Mouse (Mus musculus) MEL (cell line): ENCODE data around the gene Pigx. TPM values are rescaled to one million over a fixed set of nuclear protein-coding genes. Genes with fewer than 3 reads are reported as not detected.

Experiments
- DNase-seq: peaks from one replicate; pipeline ENCODE4 v3.0.0; 2011; ENCODE audit warnings: low read depth, low spot score
- H3K27ac ChIP-seq: 2 replicates; pipeline ENCODE4 v1.5.1; 2012; ENCODE audit warnings: low read depth, mild to moderate bottlenecking, control low read depth, low read length, moderate library complexity; ENCODE audit not compliant: control insufficient read depth
- H3K27me3 ChIP-seq, 2 experiments: fragments of 150-350 bp in 1 of 2; sonication (generic) in 1 of 2; 2 replicates each; pipeline ENCODE4 v1.6.1; 2012; ENCODE audit warnings: low read length in 2 of 2, mild to moderate bottlenecking in 2 of 2, improper control_type of control experiment in 1 of 2, moderate library complexity in 1 of 2; ENCODE audit not compliant: insufficient read depth in 2 of 2, control insufficient read depth in 1 of 2
- H3K36me3 ChIP-seq, 2 experiments: 2 replicates each; pipeline ENCODE4 v1.6.1; 2012 to 2014; ENCODE audit warnings: low read length in 2 of 2, improper control_type of control experiment in 1 of 2, inconsistent platforms in 1 of 2, mild to moderate bottlenecking in 1 of 2; ENCODE audit not compliant: insufficient read depth in 2 of 2, control insufficient read depth in 1 of 2
- H3K4me1 ChIP-seq, 2 experiments: fragments of 150-350 bp in 1 of 2; sonication (generic) in 1 of 2; 2 replicates each; pipeline ENCODE4 v1.6.1; 2012; ENCODE audit warnings: low read length in 2 of 2, improper control_type of control experiment in 1 of 2, mild to moderate bottlenecking in 1 of 2; ENCODE audit not compliant: insufficient read depth in 2 of 2, control insufficient read depth in 1 of 2
- H3K4me3 ChIP-seq, 2 experiments: fragments of 150-350 bp in 1 of 2; sonication (generic) in 1 of 2; 2 replicates each; pipeline ENCODE4 v1.5.1; 2012; ENCODE audit warnings: low read depth in 2 of 2, low read length in 2 of 2, mild to moderate bottlenecking in 2 of 2, moderate library complexity in 2 of 2, control low read depth in 1 of 2, improper control_type of control experiment in 1 of 2; ENCODE audit not compliant: control insufficient read depth in 1 of 2, insufficient read depth in 1 of 2
- H3K79me2 ChIP-seq: 2 replicates; pipeline ENCODE4 v1.6.1; 2012; ENCODE audit warnings: mild to moderate bottlenecking, low read length, moderate library complexity; ENCODE audit not compliant: control insufficient read depth, poor library complexity, insufficient read depth
- H3K9ac ChIP-seq: 2 replicates; pipeline ENCODE4 v1.6.1; 2012; ENCODE audit warnings: low read depth, mild to moderate bottlenecking, control low read depth, low read length, moderate library complexity; ENCODE audit not compliant: control insufficient read depth, poor library complexity, severe bottlenecking
- H3K9me3 ChIP-seq: fragments of 150-350 bp; sonication (generic); replicated peaks from 2 replicates; pipeline ENCODE4 v1.6.1; 2012; ENCODE audit warnings: mild to moderate bottlenecking, low read length, improper control_type of control experiment, moderate library complexity; ENCODE audit not compliant: insufficient read depth
- BHLHE40 ChIP-seq: IDR thresholded peaks from 2 replicates; pipeline ENCODE4 v1.6.1; 2012; ENCODE audit warnings: low read depth, mild to moderate bottlenecking, inconsistent platforms, low read length, improper control_type of control experiment, borderline replicate concordance
- CHD2 ChIP-seq: IDR thresholded peaks from 2 replicates; pipeline ENCODE4 v1.6.1; 2011; ENCODE audit warnings: low read length, improper control_type of control experiment
- E2F4 ChIP-seq: IDR thresholded peaks from 2 replicates; pipeline ENCODE4 v1.6.1; 2011; ENCODE audit warnings: low read depth, low read length, improper control_type of control experiment, borderline replicate concordance
- ETS1 ChIP-seq: IDR thresholded peaks from 2 replicates; pipeline ENCODE4 v1.6.1; 2012; ENCODE audit warnings: low read depth, mild to moderate bottlenecking, inconsistent platforms, low read length, improper control_type of control experiment, moderate library complexity
- KAT2A ChIP-seq: conservative IDR thresholded peaks from 2 replicates; pipeline ENCODE4 v1.6.1; 2012; ENCODE audit warnings: low read depth, low read length, improper control_type of control experiment, inconsistent platforms
- MAFK ChIP-seq: IDR thresholded peaks from 2 replicates; pipeline ENCODE4 v1.6.1; 2011; ENCODE audit warnings: low read depth, mild to moderate bottlenecking, low read length, improper control_type of control experiment, borderline replicate concordance
- MXI1 ChIP-seq: IDR thresholded peaks from 2 replicates; pipeline ENCODE4 v1.6.1; 2011; ENCODE audit warnings: mild to moderate bottlenecking, low read depth, low read length, improper control_type of control experiment
- NRF1 ChIP-seq: IDR thresholded peaks from 2 replicates; pipeline ENCODE4 v1.6.1; 2014; ENCODE audit warnings: low read depth, mild to moderate bottlenecking, inconsistent platforms, low read length, improper control_type of control experiment, moderate library complexity; ENCODE audit not compliant: poor library complexity, insufficient read depth, severe bottlenecking
- POLR2AphosphoS2 ChIP-seq: IDR thresholded peaks from 2 replicates; pipeline ENCODE4 v1.6.1; 2011; ENCODE audit warnings: low read length, improper control_type of control experiment
- RCOR1 ChIP-seq: IDR thresholded peaks from 2 replicates; pipeline ENCODE4 v1.6.1; 2012; ENCODE audit warnings: low read depth, mild to moderate bottlenecking, inconsistent platforms, low read length, improper control_type of control experiment
- SIN3A ChIP-seq: IDR thresholded peaks from 2 replicates; pipeline ENCODE4 v1.6.1; 2012; ENCODE audit warnings: low read length, improper control_type of control experiment, inconsistent platforms
- SMC3 ChIP-seq: IDR thresholded peaks from 2 replicates; pipeline ENCODE4 v1.6.1; 2011; ENCODE audit warnings: low read depth, low read length, improper control_type of control experiment
- TAL1 ChIP-seq: IDR thresholded peaks from 2 replicates; pipeline ENCODE4 v1.6.1; 2012; ENCODE audit warnings: mild to moderate bottlenecking, inconsistent platforms, low read length, moderate library complexity, mixed read lengths
- TBP ChIP-seq: IDR thresholded peaks from 2 replicates; pipeline ENCODE4 v1.8.0; 2011; ENCODE audit warnings: low read depth, low read length, improper control_type of control experiment
- TCF12 ChIP-seq: IDR thresholded peaks from 2 replicates; pipeline ENCODE4 v1.6.1; 2014; ENCODE audit warnings: low read depth, mild to moderate bottlenecking, inconsistent platforms, low read length, improper control_type of control experiment, moderate library complexity
- UBTF ChIP-seq: IDR thresholded peaks from 2 replicates; pipeline ENCODE4 v1.6.1; 2012; ENCODE audit warnings: low read depth, mild to moderate bottlenecking, inconsistent platforms, low read length, improper control_type of control experiment, moderate library complexity, borderline replicate concordance; ENCODE audit not compliant: insufficient read depth
- ZMIZ1 ChIP-seq: IDR thresholded peaks from 2 replicates; pipeline ENCODE4 v1.6.1; 2012; ENCODE audit warnings: low read depth, mild to moderate bottlenecking, inconsistent platforms, low read length, improper control_type of control experiment, moderate library complexity
- polyA plus RNA-seq, 2 experiments: library from polyadenylated mRNA; stranded (reverse) in 1 of 2; unstranded in 1 of 2; fragments of >175 nt in 1 of 2; fragments of >200 nt in 1 of 2; gene quantifications; 2 replicates each; pipeline versions ENCODE4 v1.2.1 to v1.2.4; 2012; ENCODE audit warnings: low replicate concordance in 2 of 2, low read depth in 1 of 2; ENCODE audit not compliant: insufficient read length in 2 of 2, insufficient read depth in 1 of 2, missing spikeins in 1 of 2
- total RNA-seq: library from RNA; depleted of rRNA; stranded (reverse); fragments of 300-350 nt; gene quantifications from 2 replicates; pipeline ENCODE4 v1.2.3, GENCODE M21; 2012

Pigx gene
- total and polyA plus RNA-seq, 3 experiments: 22.3 to 29.5 TPM; not detected in 1

- H3K36me3 ChIP-seq: peaks cover 0 to 4% of the 10 kb centered on the region in 2 experiments; a peak in 2 of 4 replicates
- TF ChIP-seq TAL1 (no peak), SMC3 (no peak), E2F4 (no peak), POLR2AphosphoS2 (no peak), ETS1 (no peak), BHLHE40 (no peak), CHD2 (no peak), SIN3A (no peak), ZMIZ1 (no peak), NRF1 (no peak), UBTF (no peak)
- H3K27ac ChIP-seq: no peak overlapping the region
- no peaks in the 10 kb centered on the region for H3K79me2 ChIP-seq
- no peak overlapping the region for H3K4me3 ChIP-seq
- no peaks in the 10 kb centered on the region for H3K9me3 ChIP-seq
- no peak overlapping the region for H3K9ac ChIP-seq
- H3K4me1 ChIP-seq: peaks cover 0 to under 1% of the 10 kb centered on the region in 2 experiments; a peak in 1 of 4 replicates
- DNase-seq: no peak
- no peaks in the 10 kb centered on the region for H3K27me3 ChIP-seq
Observed at GRCm38 (mm10) chr16:32135842-32136357, 36.4 kb upstream of the Pigx start.

GRCm38 (mm10) chr16:32133148-32133547 lies 33.6 kb upstream of the Pigx start:
- no peak overlapping the region for H3K27ac ChIP-seq
- TF ChIP-seq MXI1: no peak
- no peak for TF ChIP-seq MAFK
- no peak for TF ChIP-seq SIN3A
- no peak for TF ChIP-seq RCOR1
- TF ChIP-seq TBP: no peak
- no peak for TF ChIP-seq KAT2A
- TF ChIP-seq TCF12: no peak
- peaks cover 0 to 11% of the 10 kb centered on the region in 2 experiments; a peak in 2 of 4 replicates for H3K36me3 ChIP-seq
- no peaks in the 10 kb centered on the region for H3K9me3 ChIP-seq
- H3K4me1 ChIP-seq: peaks cover 0 to 9% of the 10 kb centered on the region in 2 experiments; a peak in 2 of 4 replicates
- H3K27me3 ChIP-seq: no peaks in the 10 kb centered on the region
- H3K4me3 ChIP-seq: no peak overlapping the region
- no peaks in the 10 kb centered on the region; the same call in 1 of the 2 replicates for H3K79me2 ChIP-seq
- no peak for DNase-seq
- no peak overlapping the region for H3K9ac ChIP-seq
